Mouse (Mus musculus) lung, postnatal 0 days (tissue): Measurements from ENCODE around the gene Scrn3.

ENCODE experiments used
- CTCF ChIP-seq: IDR thresholded peaks from 2 replicates; pipeline ENCODE4 v1.5.1; 2016; ENCODE audit warnings: antibody characterized with exemption, mild to moderate bottlenecking
- EP300 ChIP-seq: IDR thresholded peaks from 2 replicates; pipeline ENCODE4 v1.6.1; 2016; ENCODE audit warnings: antibody characterized with exemption, mild to moderate bottlenecking, control low read depth

GRCm38 (mm10) chr2:73277021-73277708 lies 35.2 kb upstream of the Scrn3 start:
- TF ChIP-seq CTCF (no peak), EP300 (no peak)
